Mouse (Mus musculus) CH12.LX (cell line): ENCODE measurements at regions not wholly inside any gene's neighbourhood (a gene's known extent, or its start where the extent isn't known, plus 50 kb on each side); places are given as distances from the start of the nearest gene placed in this dataset.

Experiments used
- DNase-seq: peaks from one replicate; pipeline ENCODE4 v3.0.0-alpha.2; 2013; ENCODE audit errors: extremely low read depth
- H3K27ac ChIP-seq: 2 replicates; pipeline ENCODE4 v1.5.1; 2012; ENCODE audit warnings: low read depth, mild to moderate bottlenecking, control low read depth, moderate library complexity; ENCODE audit not compliant: insufficient read depth
- H3K27me3 ChIP-seq: replicated peaks from 2 replicates; pipeline ENCODE3; 2012; ENCODE audit warnings: inconsistent platforms
- H3K36me3 ChIP-seq, 2 experiments: replicated peaks in 1 of 2; 2 replicates each; pipeline versions ENCODE3 to v1.6.1; 2012; ENCODE audit warnings: inconsistent platforms in 1 of 2, low read length in 1 of 2, mild to moderate bottlenecking in 1 of 2, mixed read lengths in 1 of 2, moderate library complexity in 1 of 2; ENCODE audit not compliant: control insufficient read depth in 1 of 2, insufficient read depth in 1 of 2
- H3K4me1 ChIP-seq, 2 experiments: 2 replicates each; pipeline ENCODE4 v1.6.1; 2012; ENCODE audit warnings: inconsistent platforms in 1 of 2, moderate library complexity in 1 of 2; ENCODE audit not compliant: insufficient read depth in 2 of 2, control insufficient read depth in 1 of 2
- H3K4me2 ChIP-seq: 2 replicates; pipeline ENCODE4 v1.6.1; 2012; ENCODE audit warnings: low read depth, mild to moderate bottlenecking, control low read depth; ENCODE audit not compliant: poor library complexity, insufficient read depth, severe bottlenecking
- H3K4me3 ChIP-seq, 3 experiments: fragments of 150-350 bp in 1 of 3; sonication (generic) in 1 of 3; replicated peaks in 1 of 3; 2 replicates each; pipeline versions ENCODE3 to v1.5.1; 2011 to 2012; ENCODE audit warnings: low read depth in 2 of 3, low read length in 2 of 3, mild to moderate bottlenecking in 2 of 3, moderate library complexity in 2 of 3, control low read depth in 1 of 3, improper control_type of control experiment in 1 of 3, inconsistent platforms in 1 of 3, mixed read lengths in 1 of 3; ENCODE audit not compliant: poor library complexity in 1 of 3
- H3K79me2 ChIP-seq: replicated peaks from 2 replicates; pipeline ENCODE4 v1.6.1; 2012; ENCODE audit warnings: mild to moderate bottlenecking, moderate library complexity; ENCODE audit not compliant: control insufficient read depth, poor library complexity, insufficient read depth, severe bottlenecking; ENCODE audit errors: extremely low read depth
- H3K9ac ChIP-seq: 2 replicates; pipeline ENCODE4 v1.6.1; 2012; ENCODE audit warnings: low read depth, mild to moderate bottlenecking, control low read depth, moderate library complexity; ENCODE audit not compliant: insufficient read depth
- H3K9me3 ChIP-seq: replicated peaks from 2 replicates; pipeline ENCODE3; 2012; ENCODE audit warnings: low read length, inconsistent platforms, mixed read lengths
- ELF1 ChIP-seq: IDR thresholded peaks from 2 replicates; pipeline ENCODE4 v1.6.1; 2014; ENCODE audit warnings: low read depth, mild to moderate bottlenecking, inconsistent platforms, low read length, improper control_type of control experiment
- ETS1 ChIP-seq: conservative IDR thresholded peaks from 2 replicates; pipeline ENCODE4 v1.6.1; 2012; ENCODE audit warnings: low read depth, mild to moderate bottlenecking, inconsistent platforms, low read length, improper control_type of control experiment, moderate library complexity
- IRF4 ChIP-seq: IDR thresholded peaks from 2 replicates; pipeline ENCODE4 v1.6.1; 2014; ENCODE audit warnings: low read depth, mild to moderate bottlenecking, inconsistent platforms, low read length, improper control_type of control experiment
- MAZ ChIP-seq: IDR thresholded peaks from 2 replicates; pipeline ENCODE4 v1.6.1; 2012; ENCODE audit warnings: low read depth, mild to moderate bottlenecking, inconsistent platforms, low read length, improper control_type of control experiment, moderate library complexity
- MXI1 ChIP-seq: IDR thresholded peaks from 2 replicates; pipeline ENCODE4 v1.6.1; 2011; ENCODE audit warnings: mild to moderate bottlenecking, low read depth, low read length, improper control_type of control experiment
- MYC ChIP-seq: IDR thresholded peaks from 2 replicates; pipeline ENCODE4 v1.6.1; 2011; ENCODE audit warnings: low read depth, mild to moderate bottlenecking, improper control_type of control experiment, low read length
- NELFE ChIP-seq: IDR thresholded peaks from 2 replicates; pipeline ENCODE4 v1.6.1; 2011; ENCODE audit warnings: low read depth, low read length, improper control_type of control experiment
- NRF1 ChIP-seq: IDR thresholded peaks from 2 replicates; pipeline ENCODE4 v1.6.1; 2014; ENCODE audit warnings: low read depth, mild to moderate bottlenecking, inconsistent platforms, low read length, improper control_type of control experiment, moderate library complexity
- RAD21 ChIP-seq: IDR thresholded peaks from 2 replicates; pipeline ENCODE4 v1.6.1; 2011; ENCODE audit warnings: low read depth, mild to moderate bottlenecking, low read length, improper control_type of control experiment, moderate library complexity
- TBP ChIP-seq: conservative IDR thresholded peaks from 2 replicates; pipeline ENCODE4 v1.6.1; 2011; ENCODE audit warnings: low read depth, low read length, improper control_type of control experiment
- TCF12 ChIP-seq: IDR thresholded peaks from 2 replicates; pipeline ENCODE4 v1.6.1; 2014; ENCODE audit warnings: low read depth, mild to moderate bottlenecking, inconsistent platforms, low read length, improper control_type of control experiment
- UBTF ChIP-seq: IDR thresholded peaks from 2 replicates; pipeline ENCODE4 v1.6.1; 2012; ENCODE audit warnings: low read depth, mild to moderate bottlenecking, inconsistent platforms, low read length, improper control_type of control experiment, moderate library complexity
- ZC3H11A ChIP-seq: IDR thresholded peaks from 2 replicates; pipeline ENCODE4 v1.6.1; 2012; ENCODE audit warnings: low read depth, mild to moderate bottlenecking, inconsistent platforms, low read length, improper control_type of control experiment
- dilution Hi-C: fragments of 300-500 bp; cut with MboI; formaldehyde crosslinking; loops from 2 replicates; pipeline ENCODE4 v1.14.3; 2020; ENCODE audit warnings: low sequenced_read_pairs; ENCODE audit not compliant: extremely low pct_unique_long_range_greater_than_20kb, extremely low pct_ligation_motif_present
- in situ Hi-C: fragments of 300-500 bp; cut with MboI; formaldehyde crosslinking; loops from 3 replicates; pipeline ENCODE4 v1.14.3; 2019; ENCODE audit warnings: low sequenced_read_pairs, low pct_ligation_motif_present, low pct_unique_long_range_greater_than_20kb, mixed read lengths

DNA sequence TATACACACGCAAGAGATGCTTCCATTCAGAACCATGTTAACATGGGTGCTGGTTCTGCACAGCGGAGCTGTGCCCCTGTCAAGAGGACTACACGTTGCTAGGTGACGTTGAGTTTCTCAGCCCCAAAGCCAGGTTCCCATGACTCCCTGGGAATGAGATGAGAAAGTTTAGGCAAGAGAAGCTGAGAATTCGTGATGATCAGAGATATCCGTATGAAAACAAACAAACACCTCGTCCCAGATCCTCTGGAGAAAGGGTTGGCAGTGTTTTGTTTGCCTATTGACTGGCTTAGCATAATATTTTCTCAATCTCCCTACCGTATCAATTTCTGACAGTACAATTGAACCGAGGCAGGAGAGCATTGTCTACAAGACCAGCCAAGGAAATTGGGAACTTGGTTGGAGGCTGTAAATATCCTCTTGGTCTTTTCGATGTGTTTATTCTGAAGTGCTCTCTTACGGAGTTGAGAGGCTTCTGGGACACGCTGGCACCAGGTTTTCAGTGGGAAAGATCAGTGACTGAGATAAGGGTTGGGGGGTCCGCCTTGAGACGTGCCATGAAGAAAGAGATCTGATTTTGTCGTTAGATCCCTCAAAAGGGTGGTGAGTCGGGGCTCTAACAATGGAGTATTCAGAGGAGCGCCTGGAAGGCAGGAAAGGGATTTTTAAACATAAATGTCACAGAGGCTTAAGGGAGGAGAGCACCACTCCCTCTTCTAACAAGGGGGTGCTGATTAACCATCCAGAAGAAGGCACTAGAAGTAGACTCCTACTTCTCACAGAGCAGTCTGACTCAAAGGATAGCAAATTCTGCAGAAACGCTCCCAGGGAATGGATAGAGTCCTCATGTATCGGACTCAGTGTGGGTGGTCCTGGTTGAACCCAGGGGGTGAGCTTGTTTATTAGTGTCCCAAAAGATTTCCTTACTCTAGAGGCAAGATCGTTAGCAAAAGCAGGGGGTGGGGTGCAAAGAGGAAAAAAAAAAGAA is 70.5 kb upstream of the Gm45716 start:
- peaks cover 1% of the 10 kb centered on the region for H3K27me3 ChIP-seq
- no peaks in the 10 kb centered on the region for H3K79me2 ChIP-seq
- no peaks in the 10 kb centered on the region for H3K36me3 ChIP-seq
- H3K4me3 ChIP-seq, result no peak overlapping the region
- H3K27ac ChIP-seq, result no peak overlapping the region
- H3K4me2 ChIP-seq, result no peak overlapping the region
- dilution Hi-C loops (no loop called here), in situ Hi-C loops (no loop called here)
- H3K4me1 ChIP-seq, result no peaks in the 10 kb centered on the region
- H3K9ac ChIP-seq, result no peak overlapping the region
- no peaks in the 10 kb centered on the region for H3K9me3 ChIP-seq
- DNase-seq, result no peak
- TF ChIP-seq IRF4 (no peak), MAZ (no peak), ETS1 (no peak), ZC3H11A (no peak), MYC (no peak), NRF1 (no peak), TBP (no peak), RAD21 (no peak), NELFE (no peak), TCF12 (no peak)

DNA sequence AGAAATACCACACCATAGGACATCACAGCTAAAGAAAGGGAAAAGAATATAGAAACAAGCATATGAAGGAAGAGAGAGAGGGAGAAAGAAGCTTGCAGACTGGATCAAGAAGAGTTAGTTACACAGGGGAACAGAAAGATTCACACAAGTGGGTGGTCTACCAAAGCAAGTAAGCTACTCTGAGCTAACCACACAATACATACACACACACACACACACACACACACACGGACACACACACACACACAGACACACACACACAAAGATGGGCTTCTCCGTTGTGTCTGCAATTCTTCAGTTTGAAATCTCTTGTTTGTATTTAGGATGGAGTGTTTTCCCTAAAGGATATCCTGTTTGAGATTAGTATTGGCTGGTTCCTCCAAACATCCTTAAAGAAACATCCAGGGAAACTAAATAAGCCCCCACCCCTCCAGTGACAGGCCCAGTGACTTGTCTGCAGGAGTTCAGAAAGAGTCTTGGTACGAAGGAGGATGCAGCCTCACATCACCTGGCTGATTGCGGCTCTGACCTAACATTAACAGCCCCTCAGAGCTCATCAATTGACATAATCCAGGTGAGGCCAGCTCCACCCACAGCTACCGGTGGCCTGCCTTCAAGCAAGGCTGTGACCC is 69.7 kb upstream of the Gm45716 start:
- H3K9ac ChIP-seq, result no peak overlapping the region
- H3K9me3 ChIP-seq, result no peaks in the 10 kb centered on the region
- no peak overlapping the region for H3K4me3 ChIP-seq
- H3K79me2 ChIP-seq, result no peaks in the 10 kb centered on the region
- dilution Hi-C loops (no loop called here), in situ Hi-C loops (no loop called here)
- no peaks in the 10 kb centered on the region for H3K36me3 ChIP-seq
- H3K27me3 ChIP-seq, result peaks cover 1% of the 10 kb centered on the region
- no peaks in the 10 kb centered on the region for H3K4me1 ChIP-seq
- DNase-seq, result no peak
- no peak for TF ChIP-seq UBTF
- TF ChIP-seq MXI1, result no peak
- no peak for TF ChIP-seq IRF4
- TF ChIP-seq RAD21, result no peak
- TF ChIP-seq ELF1, result no peak
- no peak overlapping the region for H3K4me2 ChIP-seq
- H3K27ac ChIP-seq, result no peak overlapping the region
